ENCODE assay signal across 8 mouse cellular contexts in the genomic region with DNA sequence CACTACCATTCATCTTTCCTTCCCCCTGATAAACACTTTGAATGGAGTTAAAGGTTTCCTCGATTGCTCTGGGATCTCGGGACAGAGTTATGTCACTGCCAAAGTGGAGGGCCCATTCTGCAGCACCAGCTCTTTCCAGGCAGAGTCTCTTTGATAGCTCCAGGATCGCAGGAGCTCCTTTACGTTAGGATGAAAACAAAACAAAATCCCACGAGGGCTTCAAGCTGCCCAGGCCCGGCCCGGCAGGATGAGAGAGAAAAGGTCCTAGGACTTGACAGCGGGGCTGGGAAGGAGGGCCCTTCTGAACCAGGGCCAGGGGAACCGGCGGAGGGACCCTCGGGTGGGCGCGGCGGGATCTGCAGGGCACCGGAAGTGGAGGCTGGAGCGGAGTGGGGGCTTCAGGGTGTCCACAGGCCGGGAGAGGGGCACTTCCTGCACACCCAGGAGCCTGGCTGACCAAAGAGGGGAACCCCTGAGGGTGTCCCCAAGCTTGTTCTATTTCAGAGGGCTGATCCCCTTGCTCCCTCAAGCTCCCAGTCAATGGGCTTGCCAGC. TPM values are rescaled to one million over a fixed set of nuclear protein-coding genes. Genes with fewer than 3 reads are reported as not detected.
A peak's percentile ranks its signal among the peaks of the same experiment; 100 is the strongest.
DNase-seq lines count a peak whose midpoint lies in the region; ATAC-seq and TF ChIP-seq lines count a peak whose summit lies in the region.

No protein-coding gene starts in this region.

- under 1% methylated on average over 17 of the region's 17 CpGs for WGBS in heart, embryonic 15.5 days
- WGBS in forebrain, embryonic 14.5 days = under 1% methylated on average over 16 of the region's 17 CpGs
- 0% methylated on average over 17 of the region's 17 CpGs for WGBS in midbrain, embryonic 10.5 days

- H3K4me1 ChIP-seq in heart, embryonic 15.5 days (replicated peaks) = peaks cover 18% of the 10 kb centered on the region
- peaks cover 6 to 27% of the 10 kb centered on the region in 2 experiments for H3K4me1 ChIP-seq in MEL (ENCODE audit: control insufficient read depth in 1 of 2, insufficient read depth in 2 of 2, low read length in 2 of 2)
- peaks cover 8% of the 10 kb centered on the region; the same call in 1 of the 2 replicates for H3K4me1 ChIP-seq in forebrain, embryonic 14.5 days (ENCODE audit: control insufficient read depth, insufficient read depth, low read length)
- H3K4me1 ChIP-seq in midbrain, embryonic 10.5 days = peaks cover 23% of the 10 kb centered on the region

- ATAC-seq in heart, embryonic 15.5 days (replicated peaks; ENCODE audit: insufficient number of reproducible peaks, insufficient read depth, low FRiP score, low read depth) = no peak; the same call in 1 of the 2 replicates
- ATAC-seq in forebrain, embryonic 14.5 days = peak; percentile 81

- no peaks in the 10 kb centered on the region for H3K36me3 ChIP-seq in heart, embryonic 15.5 days
- H3K36me3 ChIP-seq in MEL (ENCODE audit: control insufficient read depth in 1 of 2, insufficient read depth in 2 of 2, low read length in 2 of 2) = peaks cover 22 to 27% of the 10 kb centered on the region in 2 experiments
- 0 out of 2 replicates have a peak, but pooled peaks cover 3% of the 10 kb centered on the region for H3K36me3 ChIP-seq in forebrain, embryonic 14.5 days (ENCODE audit: control insufficient read depth, insufficient read depth, low read length)
- peaks cover 20% of the 10 kb centered on the region for H3K36me3 ChIP-seq in midbrain, embryonic 10.5 days

- TF ChIP-seq POLR2A in MEL (IDR thresholded peaks at IDR 0.05; ENCODE audit: control insufficient read depth in 1 of 2, insufficient read depth in 1 of 2, low read depth in 1 of 2, low read length in 2 of 2, poor library complexity in 1 of 2) = no peak

- no peak for TF ChIP-seq RAD21 in MEL (IDR thresholded peaks at IDR 0.05; ENCODE audit: low read depth, low read length)

- TF ChIP-seq EP300 in MEL (IDR thresholded peaks at IDR 0.05; ENCODE audit: low read depth in 1 of 2, low read length in 2 of 2) = no peak

- peak overlapping the region; percentile 95 for H3K4me3 ChIP-seq in heart, embryonic 15.5 days
- peak overlapping the region; percentile 49 to 74 for H3K4me3 ChIP-seq in MEL (ENCODE audit: control insufficient read depth in 1 of 2, insufficient read depth in 1 of 2, low read depth in 2 of 2, low read length in 2 of 2)
- H3K4me3 ChIP-seq in forebrain, embryonic 14.5 days (ENCODE audit: low read depth, low read length) = peak overlapping the region; percentile 80
- peak overlapping the region; percentile 71 for H3K4me3 ChIP-seq in midbrain, embryonic 10.5 days

- H3K27ac ChIP-seq in heart, embryonic 15.5 days = peak overlapping the region; percentile 94
- peak overlapping the region; percentile 89 for H3K27ac ChIP-seq in MEL (ENCODE audit: control insufficient read depth, low read depth, low read length)
- H3K27ac ChIP-seq in forebrain, embryonic 14.5 days (ENCODE audit: low read depth, low read length) = peak overlapping the region; percentile 83
- H3K27ac ChIP-seq in midbrain, embryonic 10.5 days (replicated peaks) = peak overlapping the region; percentile 94

- peak overlapping the region; percentile 91 for H3K9ac ChIP-seq in heart, embryonic 15.5 days
- H3K9ac ChIP-seq in MEL (ENCODE audit: control insufficient read depth, low read depth, low read length, poor library complexity, severe bottlenecking) = peak overlapping the region; percentile 90
- peak overlapping the region; percentile 85 for H3K9ac ChIP-seq in forebrain, embryonic 14.5 days (ENCODE audit: low read length)

- TF ChIP-seq CTCF in MEL (IDR thresholded peaks at IDR 0.05 in 2 of 3, conservative IDR thresholded peaks at IDR 0.05 in 1 of 3; ENCODE audit: control insufficient read depth in 1 of 3, insufficient read depth in 1 of 3, low read depth in 2 of 3, low read length in 3 of 3, poor library complexity in 1 of 3, severe bottlenecking in 1 of 3) = no peak

- DNase-seq in heart, postnatal 4 days = no peak
- DNase-seq in MEL (ENCODE audit: low read depth, low spot score) = no peak
- no peak for DNase-seq in forebrain, embryonic 14.5 days (ENCODE audit: low spot score)
- no peak for DNase-seq in midbrain, embryonic 10.5 days (ENCODE audit: low spot score)
- no peak for DNase-seq in urinary bladder, adult 2 months (ENCODE audit: low spot score)
- no peak for DNase-seq in cerebellum, postnatal 14 days
- no peak for DNase-seq in embryo, embryonic 10.5 days (ENCODE audit: low spot score)

- no peaks in the 10 kb centered on the region for H3K9me3 ChIP-seq in heart, embryonic 15.5 days (replicated peaks)
- H3K9me3 ChIP-seq in MEL (replicated peaks; ENCODE audit: insufficient read depth, low read length) = no peaks in the 10 kb centered on the region
- H3K9me3 ChIP-seq in forebrain, embryonic 14.5 days (replicated peaks; ENCODE audit: control insufficient read depth, low read length) = no peaks in the 10 kb centered on the region
- H3K9me3 ChIP-seq in midbrain, embryonic 10.5 days (replicated peaks) = no peaks in the 10 kb centered on the region

- H3K27me3 ChIP-seq in heart, embryonic 15.5 days = no peaks in the 10 kb centered on the region
- H3K27me3 ChIP-seq in MEL (ENCODE audit: control insufficient read depth in 1 of 2, insufficient read depth in 2 of 2, low read length in 2 of 2) = no peaks in the 10 kb centered on the region
- no peaks in the 10 kb centered on the region for H3K27me3 ChIP-seq in forebrain, embryonic 14.5 days (replicated peaks; ENCODE audit: control insufficient read depth, insufficient read depth, low read length)
- H3K27me3 ChIP-seq in midbrain, embryonic 10.5 days (ENCODE audit: low read depth, poor library complexity, severe bottlenecking) = no peaks in the 10 kb centered on the region

- peaks cover 56% of the 10 kb centered on the region for H3K79me2 ChIP-seq in MEL (ENCODE audit: control insufficient read depth, insufficient read depth, low read length, poor library complexity)

- peak overlapping the region; percentile 84 for H3K4me2 ChIP-seq in heart, embryonic 15.5 days
- H3K4me2 ChIP-seq in forebrain, embryonic 14.5 days (ENCODE audit: low read length) = peak overlapping the region; percentile 88

TF ChIP-seq in MEL, 35 proteins besides CTCF, POLR2A, EP300 and RAD21 (continues in another document):
- TF ChIP-seq BHLHE40 (IDR thresholded peaks at IDR 0.05; ENCODE audit: borderline replicate concordance, low read depth, low read length) (no peak), UBTF (IDR thresholded peaks at IDR 0.05; ENCODE audit: borderline replicate concordance, insufficient read depth, low read depth, low read length) (0 out of 2 replicates have a peak, but pooled peaks have one; percentile 32), CHD2 (IDR thresholded peaks at IDR 0.05; ENCODE audit: low read length) (no peak), KAT2A (conservative IDR thresholded peaks at IDR 0.05; ENCODE audit: low read depth, low read length) (no peak), NRF1 (IDR thresholded peaks at IDR 0.05; ENCODE audit: insufficient read depth, low read depth, low read length, poor library complexity, severe bottlenecking) (no peak), MXI1 (IDR thresholded peaks at IDR 0.05; ENCODE audit: low read depth, low read length) (no peak), GATA1 (IDR thresholded peaks at IDR 0.05; ENCODE audit: low read depth, low read length) (no peak), TAL1 (IDR thresholded peaks at IDR 0.05; ENCODE audit: low read length) (no peak)

RNA-seq across cellular contexts. Expression of a gene that starts 7.6 kb away (rescaled TPM):
- 41.7 and 61.2 TPM in 2 replicates for polyA plus RNA-seq in heart, embryonic 15.5 days (2015; fragmentation: Nextera tagmentation; extraction: Ambion mirVana)
- total RNA-seq in heart, postnatal 4 days (2021) = 10 to 100 TPM; 66.7 to 68.2 TPM
- 412 and 448 TPM in 2 replicates for total RNA-seq in MEL (2012; rRNA removed)
- 1,000 to 10,000 TPM in 1 of 2 experiments, 100 to 1,000 TPM in 1; 681 to 1,953 TPM for polyA plus RNA-seq in MEL (2012; ENCODE audit: insufficient read depth in 1 of 2, insufficient read length in 2 of 2, low read depth in 1 of 2, low replicate concordance in 2 of 2, missing spikeins in 1 of 2)
- polyA plus RNA-seq in forebrain, embryonic 14.5 days (2014; fragmentation: Nextera tagmentation; extraction: Ambion mirVana) = 51.1 and 52.1 TPM in 2 replicates
- 141 and 145 TPM in 2 replicates for polyA plus RNA-seq in midbrain, embryonic 10.5 days (2016; fragmentation: Nextera tagmentation; extraction: Ambion mirVana)
- polyA plus RNA-seq in urinary bladder, adult 2 months (2012; rRNA removed) = 19.1 and 19.7 TPM in 2 replicates

RNA-seq across cellular contexts. Expression of a gene that starts 24.5 kb away (rescaled TPM):
- 16.9 and 26.6 TPM in 2 replicates for polyA plus RNA-seq in heart, embryonic 15.5 days (2015; fragmentation: Nextera tagmentation; extraction: Ambion mirVana)
- total RNA-seq in heart, postnatal 4 days (2021) = 10 to 100 TPM in 1 of 2 experiments, 1 to 10 TPM in 1; 8.4 to 11.1 TPM
- total RNA-seq in MEL (2012; rRNA removed) = 6.4 and 6.6 TPM in 2 replicates
- polyA plus RNA-seq in MEL (2012; ENCODE audit: insufficient read depth in 1 of 2, insufficient read length in 2 of 2, low read depth in 1 of 2, low replicate concordance in 2 of 2, missing spikeins in 1 of 2) = 10 to 100 TPM in 1 of 2 experiments, not detected in 1; 27.4 TPM
- 5.9 and 7.8 TPM in 2 replicates for polyA plus RNA-seq in forebrain, embryonic 14.5 days (2014; fragmentation: Nextera tagmentation; extraction: Ambion mirVana)
- polyA plus RNA-seq in midbrain, embryonic 10.5 days (2016; fragmentation: Nextera tagmentation; extraction: Ambion mirVana) = 19.1 and 22.1 TPM in 2 replicates
- polyA plus RNA-seq in urinary bladder, adult 2 months (2012; rRNA removed) = 11.6 and 11.7 TPM in 2 replicates

RNA-seq across cellular contexts. Expression of a gene that starts 50.5 kb away (rescaled TPM):
- 136 and 147 TPM in 2 replicates for polyA plus RNA-seq in heart, embryonic 15.5 days (2015; fragmentation: Nextera tagmentation; extraction: Ambion mirVana)
- 10 to 100 TPM; 85.7 to 98.0 TPM for total RNA-seq in heart, postnatal 4 days (2021)
- total RNA-seq in MEL (2012; rRNA removed) = 280 and 282 TPM in 2 replicates
- polyA plus RNA-seq in MEL (2012; ENCODE audit: insufficient read depth in 1 of 2, insufficient read length in 2 of 2, low read depth in 1 of 2, low replicate concordance in 2 of 2, missing spikeins in 1 of 2) = 100 to 1,000 TPM in 1 of 2 experiments, not detected in 1; 474 TPM
- 118 and 129 TPM in 2 replicates for polyA plus RNA-seq in forebrain, embryonic 14.5 days (2014; fragmentation: Nextera tagmentation; extraction: Ambion mirVana)
- polyA plus RNA-seq in midbrain, embryonic 10.5 days (2016; fragmentation: Nextera tagmentation; extraction: Ambion mirVana) = 141 and 143 TPM in 2 replicates
- 78.8 and 88.8 TPM in 2 replicates for polyA plus RNA-seq in urinary bladder, adult 2 months (2012; rRNA removed)

RNA-seq across cellular contexts. Expression of a gene that starts 53.6 kb away (rescaled TPM):
- 183 and 207 TPM in 2 replicates for polyA plus RNA-seq in heart, embryonic 15.5 days (2015; fragmentation: Nextera tagmentation; extraction: Ambion mirVana)
- total RNA-seq in heart, postnatal 4 days (2021) = 100 to 1,000 TPM; 116 to 126 TPM
- 1,228 and 1,516 TPM in 2 replicates for total RNA-seq in MEL (2012; rRNA removed)
- 1,000 to 10,000 TPM in 1 of 2 experiments, not detected in 1; 1,873 TPM for polyA plus RNA-seq in MEL (2012; ENCODE audit: insufficient read depth in 1 of 2, insufficient read length in 2 of 2, low read depth in 1 of 2, low replicate concordance in 2 of 2, missing spikeins in 1 of 2)
- polyA plus RNA-seq in forebrain, embryonic 14.5 days (2014; fragmentation: Nextera tagmentation; extraction: Ambion mirVana) = 264 and 269 TPM in 2 replicates
- polyA plus RNA-seq in midbrain, embryonic 10.5 days (2016; fragmentation: Nextera tagmentation; extraction: Ambion mirVana) = 398 and 429 TPM in 2 replicates
- polyA plus RNA-seq in urinary bladder, adult 2 months (2012; rRNA removed) = 136 and 141 TPM in 2 replicates
